Mouse (Mus musculus) forebrain, embryonic 10.5 days (tissue): ENCODE measurements at regions not wholly inside any gene's neighbourhood (a gene's known extent, or its start where the extent isn't known, plus 50 kb on each side); places are given as distances from the start of the nearest gene placed in this dataset.

Experiments used
- DNase-seq: peaks from one replicate; pipeline ENCODE4 v3.0.0-alpha.2; 2017; ENCODE audit warnings: low spot score; ENCODE audit errors: extremely low spot score
- H3K27ac ChIP-seq: fragments of 300-500 bp; sonication (generic); 2 replicates; pipeline ENCODE4 v1.5.1; 2016; ENCODE audit warnings: mild to moderate bottlenecking
- H3K27me3 ChIP-seq: fragments of 300-500 bp; sonication (generic); 2 replicates; pipeline ENCODE4 v1.6.1; 2016; ENCODE audit warnings: mild to moderate bottlenecking; ENCODE audit not compliant: poor library complexity, severe bottlenecking
- H3K36me3 ChIP-seq: fragments of 300-500 bp; sonication (generic); replicated peaks from 2 replicates; pipeline ENCODE4 v1.6.1; 2016; ENCODE audit warnings: mild to moderate bottlenecking, moderate library complexity
- H3K4me1 ChIP-seq: fragments of 300-500 bp; sonication (generic); 2 replicates; pipeline ENCODE4 v1.6.1; 2016
- H3K4me3 ChIP-seq: fragments of 300-500 bp; sonication (generic); 2 replicates; pipeline ENCODE4 v1.5.1; 2016; ENCODE audit warnings: mild to moderate bottlenecking, moderate library complexity
- H3K9me3 ChIP-seq: fragments of 300-500 bp; sonication (generic); 2 replicates; pipeline ENCODE4 v1.6.1; 2016; ENCODE audit warnings: mild to moderate bottlenecking, moderate library complexity
- WGBS: fragments of 180-500 bp; shearing (Covaris S2); methylation state at CpG from one replicate; pipeline ENCODE4 v1.1.7; 2016; 5-methylcytosine and 5-hydroxymethylcytosine counted together

DNA sequence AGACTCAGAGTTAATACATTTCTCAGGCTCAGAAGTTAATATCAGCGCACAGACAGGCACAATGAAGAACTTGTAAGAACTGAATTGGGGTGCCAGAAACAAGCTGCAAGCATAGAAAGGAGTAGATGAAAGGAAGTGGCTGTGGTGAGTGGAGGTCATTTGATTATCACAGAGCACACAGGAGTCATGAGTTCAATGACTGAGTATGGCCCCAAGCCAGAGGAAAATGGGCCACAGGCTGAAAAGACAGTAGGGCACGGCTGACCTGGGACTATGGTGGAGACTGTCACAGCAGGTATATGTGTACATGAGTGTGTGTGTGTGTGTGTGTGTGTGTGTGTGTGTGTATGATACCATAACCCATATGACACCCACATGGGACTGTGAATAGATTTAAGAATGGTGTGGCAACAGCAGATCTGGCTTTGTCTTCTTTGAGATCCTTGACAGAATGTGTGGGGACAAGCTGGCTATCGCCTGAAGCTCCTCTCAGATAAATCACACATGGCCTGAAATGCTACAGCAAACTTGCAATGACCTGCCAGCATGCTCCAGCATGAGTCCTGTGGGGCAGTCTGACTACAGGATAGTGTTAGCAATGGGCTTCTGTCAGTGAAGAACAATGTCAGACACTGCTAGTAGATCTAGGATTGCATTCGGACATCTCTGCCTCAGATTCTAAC, 101.5 kb upstream of the Atp1b1 start:
- H3K4me1 ChIP-seq = no peaks in the 10 kb centered on the region; the same call in 1 of the 2 replicates
- no peaks in the 10 kb centered on the region for H3K36me3 ChIP-seq
- whole genome bisulfite sequencing = 85% methylated on average over 4 of the region's 4 CpGs

DNA sequence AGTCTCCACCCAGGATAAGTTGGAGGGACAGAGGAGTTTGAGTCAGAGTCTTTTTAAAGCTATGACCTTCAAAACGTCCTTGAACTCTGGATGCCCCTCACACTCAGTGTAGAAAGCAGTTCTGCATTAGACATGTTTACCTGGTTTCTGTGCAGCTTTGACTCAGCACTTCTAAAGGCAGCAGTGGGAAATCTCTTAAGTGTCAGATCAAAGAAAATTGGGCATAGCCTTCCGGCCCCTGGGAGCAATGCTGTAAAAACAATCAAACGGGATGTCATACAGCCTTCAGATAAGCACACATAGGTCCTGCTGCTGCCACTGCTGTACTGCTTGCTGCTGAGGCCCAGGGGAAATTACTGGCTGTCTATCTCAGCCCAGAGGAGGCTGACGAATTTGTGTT, 94.5 kb upstream of the Atp1b1 start:
- DNase-seq = no peak
- WGBS = 77% methylated on average over 4 of the region's 4 CpGs
- Histone ChIP-seq H3K4me3 (no peak overlapping the region), H3K36me3 (no peaks in the 10 kb centered on the region), H3K4me1 (no peaks in the 10 kb centered on the region; the same call in 1 of the 2 replicates), H3K27me3 (no peaks in the 10 kb centered on the region), H3K27ac (no peak overlapping the region), H3K9me3 (no peaks in the 10 kb centered on the region)

More for the DNA sequence above, 101.5 kb upstream of the Atp1b1 start:
- no peaks in the 10 kb centered on the region for H3K9me3 ChIP-seq
- no peaks in the 10 kb centered on the region for H3K27me3 ChIP-seq
- no peak overlapping the region for H3K4me3 ChIP-seq
- H3K27ac ChIP-seq = no peak overlapping the region
- no peak for DNase-seq

DNA sequence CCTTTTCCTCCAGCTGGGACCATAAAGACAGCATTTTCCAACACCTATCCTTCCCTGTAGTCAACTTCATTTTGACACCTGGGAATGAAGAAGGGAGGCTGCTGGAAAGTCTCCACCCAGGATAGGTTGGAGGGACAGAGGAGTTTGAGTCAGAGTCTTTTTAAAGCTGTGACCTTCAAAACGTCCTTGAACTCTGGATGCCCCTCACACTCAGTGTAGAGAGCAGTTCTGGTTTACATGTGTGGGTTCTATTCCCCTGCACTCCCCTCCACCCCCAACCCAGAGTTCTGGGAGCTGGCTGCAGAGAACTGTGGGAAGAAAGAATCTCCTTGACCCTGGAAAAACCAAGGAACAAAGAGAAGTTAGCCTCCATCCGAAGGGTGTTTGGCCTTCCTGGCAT, 92.9 kb upstream of the Atp1b1 start:
- H3K9me3 ChIP-seq = no peaks in the 10 kb centered on the region
- 71% methylated on average over 2 of the region's 2 CpGs for WGBS

DNA sequence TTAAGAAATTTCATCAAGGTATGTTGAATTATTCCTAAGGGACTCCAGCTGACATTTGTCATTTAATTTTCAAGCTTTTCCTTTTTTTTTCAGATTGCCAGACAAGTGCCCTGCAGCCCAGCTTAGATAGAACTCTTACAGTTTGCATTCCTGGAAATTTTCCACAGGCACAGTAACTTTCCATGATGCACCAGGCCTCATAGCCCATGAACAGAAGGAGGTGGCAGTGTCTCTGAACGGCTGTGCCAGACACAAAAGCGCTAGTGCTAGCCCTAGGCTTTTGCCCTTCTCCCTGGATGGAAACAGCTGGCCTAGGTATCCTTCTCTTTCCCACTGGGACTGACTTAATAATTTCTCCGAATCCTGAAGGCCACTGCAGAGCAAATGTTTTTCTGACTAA, 92.4 kb upstream of the Atp1b1 start:
- Histone ChIP-seq H3K36me3 (no peaks in the 10 kb centered on the region), H3K9me3 (no peaks in the 10 kb centered on the region), H3K27me3 (no peaks in the 10 kb centered on the region), H3K4me1 (no peaks in the 10 kb centered on the region; the same call in 1 of the 2 replicates), H3K4me3 (no peak overlapping the region), H3K27ac (no peak overlapping the region)
- no peak for DNase-seq
- WGBS = 85% methylated on average over 3 of the region's 3 CpGs

More for the DNA sequence above, 92.9 kb upstream of the Atp1b1 start:
- no peak overlapping the region for H3K4me3 ChIP-seq
- no peaks in the 10 kb centered on the region for H3K27me3 ChIP-seq
- no peaks in the 10 kb centered on the region; the same call in 1 of the 2 replicates for H3K4me1 ChIP-seq
- DNase-seq = no peak
- H3K27ac ChIP-seq = no peak overlapping the region
- H3K36me3 ChIP-seq = no peaks in the 10 kb centered on the region

DNA sequence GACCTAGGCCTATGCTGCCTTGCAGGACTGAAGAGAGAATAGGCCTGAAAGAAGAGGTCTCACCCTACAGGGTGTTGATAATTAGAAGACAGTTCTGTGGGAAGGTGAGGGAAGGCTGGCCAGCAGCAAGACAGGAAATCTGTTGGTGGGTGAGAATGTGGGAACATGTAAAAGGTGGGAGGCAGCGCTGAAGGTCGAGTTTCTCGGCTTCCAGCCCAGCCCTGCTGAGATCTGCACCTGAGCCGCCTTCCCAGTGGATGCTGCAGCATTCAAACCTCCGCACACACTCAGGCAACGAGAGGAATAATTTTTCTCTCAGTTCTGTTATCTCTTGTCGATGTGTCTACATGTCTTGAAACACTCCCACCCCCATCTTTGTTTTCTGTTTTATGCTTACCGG, 89.9 kb upstream of the Atp1b1 start:
- no peaks in the 10 kb centered on the region for H3K4me1 ChIP-seq
- H3K4me3 ChIP-seq = no peak overlapping the region
- DNase-seq = no peak
- no peaks in the 10 kb centered on the region for H3K9me3 ChIP-seq
- H3K27ac ChIP-seq = no peak overlapping the region
- WGBS = 85% methylated on average over 8 of the region's 8 CpGs
- no peaks in the 10 kb centered on the region for H3K36me3 ChIP-seq
- H3K27me3 ChIP-seq = no peaks in the 10 kb centered on the region

DNA sequence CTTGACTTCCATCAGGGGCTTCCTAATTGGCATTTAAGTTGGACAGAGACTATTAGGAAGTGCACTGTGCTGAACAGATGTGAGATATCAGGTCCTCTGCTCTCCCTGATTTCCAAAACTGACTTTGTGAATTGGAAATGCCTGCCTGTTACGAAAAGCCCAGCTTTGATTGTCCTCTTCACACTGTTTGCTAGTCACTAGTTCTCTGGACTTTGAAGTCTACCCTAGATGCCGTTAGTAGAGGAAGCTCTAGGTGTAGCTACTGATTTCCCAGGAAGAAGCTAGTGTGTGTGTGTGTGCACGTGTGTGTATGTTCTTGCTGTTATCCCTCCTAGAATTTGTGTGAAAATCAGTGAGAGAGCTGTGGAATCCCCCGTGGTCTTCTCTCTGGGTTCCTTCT, 87.7 kb upstream of the Atp1b1 start:
- DNase-seq = no peak
- Histone ChIP-seq H3K9me3 (no peaks in the 10 kb centered on the region), H3K27me3 (no peaks in the 10 kb centered on the region), H3K27ac (no peak overlapping the region), H3K4me3 (no peak overlapping the region), H3K4me1 (no peaks in the 10 kb centered on the region), H3K36me3 (no peaks in the 10 kb centered on the region)
- 88% methylated on average over 4 of the region's 4 CpGs for WGBS

DNA sequence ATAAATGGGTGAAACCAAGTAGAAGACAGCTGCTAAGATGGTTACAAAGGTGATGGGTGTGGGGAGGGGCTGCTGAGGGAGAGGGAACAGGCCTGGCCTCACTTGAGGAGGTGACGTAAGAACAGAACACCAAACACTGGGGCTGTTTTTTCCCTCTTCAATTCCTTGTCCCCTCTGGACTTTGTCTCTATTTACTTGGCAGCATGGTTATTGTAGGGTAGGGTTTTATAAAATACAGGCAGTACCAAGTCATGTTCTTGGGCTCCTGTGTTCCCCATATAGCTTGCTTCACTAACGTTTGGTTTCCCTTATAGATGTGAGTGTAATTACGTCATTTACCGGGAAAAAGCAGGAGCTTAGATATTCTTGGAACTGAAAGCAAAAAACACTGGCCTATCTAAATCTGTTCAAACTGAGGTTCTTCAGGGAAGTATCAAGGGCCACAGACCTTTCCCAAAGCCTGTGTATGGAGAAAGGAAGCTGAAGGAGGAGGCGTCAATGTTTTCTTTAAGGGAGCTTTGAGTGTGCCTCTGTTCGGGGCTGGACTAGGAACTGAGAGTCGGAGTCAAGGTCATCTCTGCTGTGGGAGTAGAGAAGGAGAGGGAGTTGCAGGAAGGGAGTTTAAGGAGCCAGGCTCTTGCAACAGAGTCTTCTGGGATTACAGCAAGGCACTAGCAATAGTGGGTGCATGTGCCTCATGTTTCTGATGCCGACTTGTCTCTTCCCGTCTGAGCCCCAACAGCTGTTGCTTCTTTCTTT, 85.1 kb upstream of the Atp1b1 start:
- Histone ChIP-seq H3K36me3 (no peaks in the 10 kb centered on the region), H3K9me3 (no peaks in the 10 kb centered on the region), H3K27me3 (no peaks in the 10 kb centered on the region), H3K27ac (no peak overlapping the region), H3K4me3 (no peak overlapping the region), H3K4me1 (no peaks in the 10 kb centered on the region)
- no peak for DNase-seq
- 90% methylated on average over 9 of the region's 9 CpGs for WGBS

DNA sequence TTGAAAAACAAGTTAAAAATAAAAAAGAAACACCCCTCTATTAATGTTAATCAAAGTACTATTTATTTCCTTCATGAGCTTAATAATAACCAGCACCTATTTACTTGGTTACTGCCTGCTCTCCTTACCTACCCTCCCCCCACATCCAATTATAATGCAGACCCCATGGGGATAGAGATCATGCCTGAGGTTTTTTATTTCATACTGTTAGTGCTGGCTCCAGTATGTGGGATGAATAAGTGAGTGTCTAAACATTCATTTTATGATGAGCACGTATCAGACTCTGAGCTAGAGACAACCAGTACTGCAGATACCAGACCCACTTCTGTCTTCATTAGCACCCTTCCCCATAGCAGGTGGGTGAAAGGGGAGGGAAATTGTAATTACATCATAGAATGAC, 83.6 kb upstream of the Atp1b1 start:
- no peaks in the 10 kb centered on the region for H3K9me3 ChIP-seq
- H3K27ac ChIP-seq = no peak overlapping the region
- DNase-seq = no peak
- H3K36me3 ChIP-seq = no peaks in the 10 kb centered on the region
- no peak overlapping the region for H3K4me3 ChIP-seq
- WGBS = 79% methylated on average over 1 of the region's 1 CpGs
- H3K4me1 ChIP-seq = no peaks in the 10 kb centered on the region
- H3K27me3 ChIP-seq = no peaks in the 10 kb centered on the region

DNA sequence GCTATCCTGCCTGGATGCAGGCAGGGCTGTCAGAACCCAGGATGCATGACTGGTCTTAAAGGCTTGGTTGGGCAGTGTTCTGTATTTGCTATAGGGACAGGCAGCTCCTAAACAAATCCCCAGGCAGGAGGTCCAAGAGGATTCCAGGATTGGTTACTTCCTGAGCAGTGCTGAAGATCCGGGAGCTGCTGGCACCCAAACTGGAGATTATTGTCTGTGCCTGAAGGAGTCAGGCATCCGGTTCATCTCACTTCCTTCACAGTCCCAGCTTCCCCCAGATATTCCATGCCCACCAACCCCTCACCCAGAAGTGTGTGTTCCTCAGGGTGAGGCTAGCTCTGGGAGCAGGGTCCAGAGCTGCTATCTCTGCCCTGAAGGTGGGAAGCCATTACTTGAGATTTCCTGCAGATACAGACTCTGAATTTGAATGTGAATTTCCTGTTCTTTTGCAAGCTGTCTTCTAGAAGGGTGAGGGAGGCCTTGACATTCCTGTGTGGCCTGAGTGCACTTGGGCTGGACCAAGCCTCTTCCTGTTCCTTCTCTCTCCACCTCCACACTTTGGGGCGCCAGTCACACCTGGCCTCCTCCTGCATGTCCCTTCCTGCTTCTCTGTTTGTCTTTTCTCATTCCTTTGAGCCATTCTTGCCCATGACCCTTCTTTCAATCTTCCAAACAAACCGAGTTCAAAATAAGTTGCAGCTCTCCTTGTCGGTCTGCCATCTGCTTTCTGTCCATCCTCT, 80.3 kb upstream of the Atp1b1 start:
- Histone ChIP-seq H3K27ac (no peak overlapping the region), H3K9me3 (no peaks in the 10 kb centered on the region), H3K36me3 (no peaks in the 10 kb centered on the region), H3K4me1 (no peaks in the 10 kb centered on the region), H3K4me3 (no peak overlapping the region), H3K27me3 (no peaks in the 10 kb centered on the region)
- WGBS = 81% methylated on average over 5 of the region's 5 CpGs
- DNase-seq = no peak

DNA sequence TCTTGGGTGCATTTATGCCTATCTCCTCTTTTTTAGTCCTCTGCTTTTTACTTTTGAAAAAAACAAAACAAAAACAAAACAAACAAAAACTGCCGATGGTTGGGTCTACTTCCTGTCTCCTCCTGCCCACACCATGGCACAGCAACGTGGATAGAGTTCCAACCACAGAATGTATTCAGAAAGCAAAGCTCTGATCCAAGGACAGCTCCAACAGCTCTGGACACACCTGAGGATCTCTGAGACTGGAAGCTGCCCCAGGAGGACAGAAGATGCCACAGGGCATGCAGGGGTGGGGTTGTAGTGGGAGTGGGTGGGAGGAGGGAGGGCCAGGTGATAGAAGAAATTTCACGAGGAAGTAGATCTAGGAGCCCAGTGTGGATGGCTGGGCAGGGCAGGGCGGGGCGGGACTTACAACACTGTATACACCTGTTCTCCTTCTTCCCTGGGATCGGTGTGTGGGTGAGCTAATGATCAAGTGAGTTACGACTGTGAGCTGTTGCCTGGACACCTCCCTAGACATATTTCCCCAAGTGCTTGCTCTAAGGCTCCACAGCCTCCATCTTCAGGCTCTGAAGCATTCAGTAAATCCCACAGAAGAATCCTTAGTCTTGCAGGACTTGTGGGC, 79.3 kb upstream of the Atp1b1 start:
- H3K4me1 ChIP-seq = no peaks in the 10 kb centered on the region
- no peak for DNase-seq
- H3K27me3 ChIP-seq = no peaks in the 10 kb centered on the region
- 85% methylated on average over 7 of the region's 7 CpGs for WGBS
- H3K36me3 ChIP-seq = no peaks in the 10 kb centered on the region
- H3K27ac ChIP-seq = no peak overlapping the region
- H3K4me3 ChIP-seq = no peak overlapping the region
- no peaks in the 10 kb centered on the region for H3K9me3 ChIP-seq

DNA sequence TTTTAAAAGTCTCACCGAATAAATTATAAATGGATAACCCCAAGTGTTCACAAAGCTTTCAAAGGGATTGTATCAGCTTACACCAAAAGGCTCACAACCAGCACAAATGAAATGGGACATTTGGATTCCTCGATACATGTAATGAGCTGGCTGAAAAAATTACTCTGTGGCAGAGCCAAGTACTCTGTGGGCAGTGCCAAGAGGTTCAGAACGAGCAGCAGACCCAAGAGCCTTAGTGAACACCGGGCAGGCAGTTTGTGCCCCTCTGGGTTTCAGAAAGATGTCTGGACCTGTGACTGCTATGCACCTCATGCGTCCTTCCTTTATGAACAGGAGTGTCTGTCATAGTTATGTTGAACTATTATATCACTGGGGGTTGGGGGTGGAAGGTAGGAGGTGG, 74.0 kb upstream of the Atp1b1 start:
- no peak overlapping the region for H3K27ac ChIP-seq
- no peaks in the 10 kb centered on the region for H3K9me3 ChIP-seq
- 87% methylated on average over 5 of the region's 5 CpGs for WGBS
- no peak for DNase-seq
- no peak overlapping the region for H3K4me3 ChIP-seq
- H3K4me1 ChIP-seq = 0 out of 2 replicates have a peak, but pooled peaks cover 3% of the 10 kb centered on the region
- H3K27me3 ChIP-seq = no peaks in the 10 kb centered on the region
- no peaks in the 10 kb centered on the region for H3K36me3 ChIP-seq

DNA sequence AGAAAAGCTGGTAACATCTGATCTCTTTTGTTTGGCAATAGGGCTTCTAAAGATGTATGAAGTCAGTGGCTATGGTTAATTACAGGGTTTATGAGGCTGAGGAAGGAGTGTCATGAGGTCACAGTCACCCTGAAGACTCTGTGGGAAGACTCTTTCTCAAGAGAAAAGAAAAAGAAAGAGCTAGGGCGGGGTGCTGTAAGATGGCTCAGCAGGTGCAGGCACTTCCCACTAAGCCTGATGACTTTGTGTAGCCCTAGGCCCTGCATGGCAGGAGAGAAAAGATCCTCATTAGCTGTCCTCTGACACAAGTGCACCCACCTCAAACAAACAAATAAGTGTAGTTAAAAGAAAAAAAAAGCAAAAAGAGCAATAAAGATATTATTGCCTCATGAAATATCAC, 73.6 kb upstream of the Atp1b1 start:
- Histone ChIP-seq H3K4me3 (no peak overlapping the region), H3K9me3 (no peaks in the 10 kb centered on the region), H3K27ac (no peak overlapping the region), H3K36me3 (no peaks in the 10 kb centered on the region), H3K27me3 (no peaks in the 10 kb centered on the region), H3K4me1 (0 out of 2 replicates have a peak, but pooled peaks cover 3% of the 10 kb centered on the region)
- no peak for DNase-seq
- WGBS = 60% methylated on average over 1 of the region's 1 CpGs
